Mouse (Mus musculus) macrophage (primary cell): ENCODE data around the gene Prim1. TPM values are rescaled to one million over a fixed set of nuclear protein-coding genes. Genes with fewer than 3 reads are reported as not detected.

Experiments
- polyA plus RNA-seq: library from polyadenylated mRNA; stranded (reverse); fragments of 250-400 nt; gene quantifications from 3 replicates; pipeline ENCODE4 v1.2.4, GENCODE M21; 2018; ENCODE audit warnings: inconsistent platforms

Prim1 gene
- polyA plus RNA-seq, 1 experiment from 2014 or later = 8.9 TPM

Other genes with a start within 250 kb of the Prim1 start
- 0.13 to 0.16 TPM in 2 of 3 replicates, not detected in the other for gene Rdh9, start 238.8 kb upstream of the Prim1 start, polyA plus RNA-seq
- not detected in 3 replicates for gene Rdh16, start 214.0 kb upstream of the Prim1 start, polyA plus RNA-seq
- gene Rdh19, start 165.2 kb upstream of the Prim1 start, polyA plus RNA-seq = not detected in 3 replicates
- gene Rdh16f2, start 148.7 kb upstream of the Prim1 start, polyA plus RNA-seq = not detected in 3 replicates
- not detected in 3 replicates for gene Rdh7, start 126.4 kb upstream of the Prim1 start, polyA plus RNA-seq
- not detected in 3 replicates for gene Sdr9c7, start 116.7 kb upstream of the Prim1 start, polyA plus RNA-seq
- not detected in 3 replicates for gene Hsd17b6, start 7.6 kb upstream of the Prim1 start, polyA plus RNA-seq
- gene Naca, start 20.4 kb downstream of the Prim1 start, polyA plus RNA-seq = 676 to 712 TPM (median 694 TPM) in 3 replicates
- gene Ptges3, start 43.8 kb downstream of the Prim1 start, polyA plus RNA-seq = 66.7 to 167 TPM (median 80.1 TPM) in 3 replicates
- gene Atp5b, start 68.1 kb downstream of the Prim1 start, polyA plus RNA-seq = 455 to 1,015 TPM (median 549 TPM) in 3 replicates
- 20.2 to 33.8 TPM (median 31.2 TPM) in 3 replicates for gene Baz2a, start 76.4 kb downstream of the Prim1 start, polyA plus RNA-seq
- gene Rbms2, start 165.1 kb downstream of the Prim1 start, polyA plus RNA-seq = 18.9 to 45.4 TPM (median 23.8 TPM) in 3 replicates
- not detected in 3 replicates for gene Gls2, start 179.3 kb downstream of the Prim1 start, polyA plus RNA-seq
- 5.3 to 10.6 TPM (median 6.9 TPM) in 3 replicates for gene Spryd4, start 196.6 kb downstream of the Prim1 start, polyA plus RNA-seq
- gene Mip, start 210.7 kb downstream of the Prim1 start, polyA plus RNA-seq = not detected in 3 replicates
- gene Timeless, start 216.9 kb downstream of the Prim1 start, polyA plus RNA-seq = 4.1 to 22.4 TPM (median 9.6 TPM) in 3 replicates
- not detected in 3 replicates for gene Apon, start 238.9 kb downstream of the Prim1 start, polyA plus RNA-seq